Mouse (Mus musculus) brain, embryonic 14.5 days (tissue): ENCODE measurements around the gene Col26a1.

Source experiments
- CTCF ChIP-seq: fragments of 200-500 bp; IDR thresholded peaks from 2 replicates; pipeline ENCODE4 v1.5.1; 2012; ENCODE audit warnings: inconsistent platforms, mild to moderate bottlenecking, moderate library complexity, borderline replicate concordance; ENCODE audit not compliant: insufficient read depth, insufficient read length; ENCODE audit errors: extremely low read depth
- POLR2A ChIP-seq: fragments of 200-500 bp; IDR thresholded peaks from 2 replicates; pipeline ENCODE4 v1.6.1; 2012; ENCODE audit warnings: mild to moderate bottlenecking, inconsistent platforms, borderline replicate concordance; ENCODE audit not compliant: poor library complexity, insufficient read depth, insufficient read length, severe bottlenecking; ENCODE audit errors: extremely low read depth

GRCm38 (mm10) chr5:136780465-136780864, 102.5 kb downstream of the Col26a1 start:
- TF ChIP-seq POLR2A (no peak), CTCF (peak; percentile 82)
